Mouse (Mus musculus): ENCODE measurements around the gene Fh1. TPM values are rescaled to one million over a fixed set of nuclear protein-coding genes. Genes with fewer than 3 reads are reported as not detected.
A peak's percentile ranks its signal among the peaks of the same experiment; 100 is the strongest.

Fh1 gene
- polyA plus RNA-seq, 1 experiment from 2014 or later = 206 TPM

GRCm38 (mm10) chr1:175631080-175631479 lies 5.6 kb upstream of the Fh1 start:
- Histone ChIP-seq H3K9me3 (replicated peaks; ENCODE audit: control insufficient read depth, low read length) (no peaks in the 10 kb centered on the region), H3K27me3 (ENCODE audit: control insufficient read depth, insufficient read depth, low read length) (peaks cover under 1% of the 10 kb centered on the region; the same call in 1 of the 2 replicates)
- no peak for ATAC-seq (replicated peaks; ENCODE audit: insufficient number of reproducible peaks, low FRiP score, low TSS enrichment)

GRCm38 (mm10) chr1:175630345-175630744 lies 4.9 kb upstream of the Fh1 start:
- Histone ChIP-seq H3K4me1 (ENCODE audit: control insufficient read depth, insufficient read depth, low read length) (no peaks in the 10 kb centered on the region), H3K9ac (ENCODE audit: low read depth, low read length) (no peak overlapping the region), H3K9me3 (replicated peaks; ENCODE audit: control insufficient read depth, low read length) (no peaks in the 10 kb centered on the region), H3K27ac (ENCODE audit: low read depth, low read length) (no peak overlapping the region), H3K4me2 (no peak overlapping the region), H3K4me3 (ENCODE audit: low read depth, low read length) (no peak overlapping the region), H3K27me3 (ENCODE audit: control insufficient read depth, insufficient read depth, low read length) (no peaks in the 10 kb centered on the region), H3K36me3 (ENCODE audit: control insufficient read depth, insufficient read depth, low read length) (no peaks in the 10 kb centered on the region)
- no peak for ATAC-seq (replicated peaks; ENCODE audit: insufficient number of reproducible peaks, low FRiP score, low TSS enrichment)
- 77% methylated on average over 5 of the region's 5 CpGs for WGBS (ENCODE audit: insufficient replicate concordance)

More at GRCm38 (mm10) chr1:175631080-175631479, 5.6 kb upstream of the Fh1 start:
- WGBS (ENCODE audit: insufficient replicate concordance) = 80% methylated on average over 3 of the region's 3 CpGs
- Histone ChIP-seq H3K36me3 (ENCODE audit: control insufficient read depth, insufficient read depth, low read length) (no peaks in the 10 kb centered on the region), H3K9ac (ENCODE audit: low read depth, low read length) (no peak overlapping the region), H3K4me3 (ENCODE audit: low read depth, low read length) (no peak overlapping the region), H3K27ac (ENCODE audit: low read depth, low read length) (no peak overlapping the region), H3K4me1 (ENCODE audit: control insufficient read depth, insufficient read depth, low read length) (no peaks in the 10 kb centered on the region), H3K4me2 (no peak overlapping the region)

GRCm38 (mm10) chr1:175629248-175629647 lies 3.8 kb upstream of the Fh1 start:
- 80% methylated on average over 6 of the region's 6 CpGs for WGBS (ENCODE audit: insufficient replicate concordance)

GRCm38 (mm10) chr1:175625990-175626692 lies 706 bp upstream of the Fh1 start:
- Histone ChIP-seq H3K27ac (ENCODE audit: low read depth, low read length) (peak overlapping the region; percentile 78), H3K9me3 (replicated peaks; ENCODE audit: control insufficient read depth, low read length) (no peaks in the 10 kb centered on the region), H3K4me3 (ENCODE audit: low read depth, low read length) (peak overlapping the region; percentile 86), H3K9ac (ENCODE audit: low read depth, low read length) (peak overlapping the region; percentile 90), H3K4me1 (ENCODE audit: control insufficient read depth, insufficient read depth, low read length) (peaks cover 9% of the 10 kb centered on the region), H3K27me3 (ENCODE audit: control insufficient read depth, insufficient read depth, low read length) (no peaks in the 10 kb centered on the region), H3K36me3 (ENCODE audit: control insufficient read depth, insufficient read depth, low read length) (no peaks in the 10 kb centered on the region), H3K4me2 (peak overlapping the region; percentile 75)
- ATAC-seq (replicated peaks; ENCODE audit: insufficient number of reproducible peaks, low FRiP score, low TSS enrichment) = peak; percentile 55; the same call in 1 of the 2 replicates
- 82% methylated on average over 1 of the region's 1 CpGs for WGBS (ENCODE audit: insufficient replicate concordance)

More at GRCm38 (mm10) chr1:175629248-175629647, 3.8 kb upstream of the Fh1 start:
- no peaks in the 10 kb centered on the region for H3K27me3 ChIP-seq (ENCODE audit: control insufficient read depth, insufficient read depth, low read length)
- no peaks in the 10 kb centered on the region for H3K9me3 ChIP-seq (replicated peaks; ENCODE audit: control insufficient read depth, low read length)
- no peak overlapping the region for H3K4me2 ChIP-seq
- no peak overlapping the region for H3K9ac ChIP-seq (ENCODE audit: low read depth, low read length)
- H3K36me3 ChIP-seq (ENCODE audit: control insufficient read depth, insufficient read depth, low read length) = no peaks in the 10 kb centered on the region
- H3K4me1 ChIP-seq (ENCODE audit: control insufficient read depth, insufficient read depth, low read length) = peaks cover 3% of the 10 kb centered on the region
- no peak overlapping the region for H3K4me3 ChIP-seq (ENCODE audit: low read depth, low read length)
- no peak overlapping the region for H3K27ac ChIP-seq (ENCODE audit: low read depth, low read length)
- ATAC-seq (replicated peaks; ENCODE audit: insufficient number of reproducible peaks, low FRiP score, low TSS enrichment) = no peak

GRCm38 (mm10) chr1:175623656-175624055 lies 1.8 kb downstream of the Fh1 start:
- Histone ChIP-seq H3K4me3 (ENCODE audit: low read depth, low read length) (no peak overlapping the region), H3K4me2 (no peak overlapping the region), H3K27ac (ENCODE audit: low read depth, low read length) (no peak overlapping the region), H3K4me1 (ENCODE audit: control insufficient read depth, insufficient read depth, low read length) (peaks cover 9% of the 10 kb centered on the region), H3K27me3 (ENCODE audit: control insufficient read depth, insufficient read depth, low read length) (no peaks in the 10 kb centered on the region), H3K9ac (ENCODE audit: low read depth, low read length) (no peak overlapping the region), H3K9me3 (replicated peaks; ENCODE audit: control insufficient read depth, low read length) (no peaks in the 10 kb centered on the region), H3K36me3 (ENCODE audit: control insufficient read depth, insufficient read depth, low read length) (no peaks in the 10 kb centered on the region)
- WGBS (ENCODE audit: insufficient replicate concordance) = 91% methylated on average over 6 of the region's 6 CpGs
- no peak for ATAC-seq (replicated peaks; ENCODE audit: insufficient number of reproducible peaks, low FRiP score, low TSS enrichment)

- WGBS (ENCODE audit: insufficient replicate concordance) = 90% methylated on average over 13 of the region's 13 CpGs
Observed at GRCm38 (mm10) chr1:175619814-175620431, 5.5 kb downstream of the Fh1 start, which contains the start of gene Kmo. Kmo (plus strand) TSS chr1:175620381.

GRCm38 (mm10) chr1:175614992-175615391 lies 10.4 kb downstream of the Fh1 start:
- whole genome bisulfite sequencing (ENCODE audit: insufficient replicate concordance) = 88% methylated on average over 9 of the region's 9 CpGs
- Histone ChIP-seq H3K9me3 (replicated peaks; ENCODE audit: control insufficient read depth, low read length) (no peaks in the 10 kb centered on the region), H3K9ac (ENCODE audit: low read depth, low read length) (no peak overlapping the region), H3K4me2 (no peak overlapping the region), H3K27ac (ENCODE audit: low read depth, low read length) (no peak overlapping the region), H3K27me3 (ENCODE audit: control insufficient read depth, insufficient read depth, low read length) (no peaks in the 10 kb centered on the region), H3K36me3 (ENCODE audit: control insufficient read depth, insufficient read depth, low read length) (peaks cover 34% of the 10 kb centered on the region), H3K4me1 (ENCODE audit: control insufficient read depth, insufficient read depth, low read length) (no peaks in the 10 kb centered on the region), H3K4me3 (ENCODE audit: low read depth, low read length) (no peak overlapping the region)
- ATAC-seq (replicated peaks; ENCODE audit: insufficient number of reproducible peaks, low FRiP score, low TSS enrichment) = no peak

More at GRCm38 (mm10) chr1:175619814-175620431, 5.5 kb downstream of the Fh1 start, which contains the start of gene Kmo:
- Histone ChIP-seq H3K4me2 (no peak within 1 kb of the TSS), H3K9ac (ENCODE audit: low read depth, low read length) (no peak within 1 kb of the TSS), H3K4me3 (ENCODE audit: low read depth, low read length) (no peak within 1 kb of the TSS), H3K9me3 (replicated peaks; ENCODE audit: control insufficient read depth, low read length) (no peaks in the 10 kb centered on the region), H3K36me3 (ENCODE audit: control insufficient read depth, insufficient read depth, low read length) (peaks cover 13% of the 10 kb centered on the region), H3K27ac (ENCODE audit: low read depth, low read length) (no peak within 1 kb of the TSS), H3K4me1 (ENCODE audit: control insufficient read depth, insufficient read depth, low read length) (peaks cover 9% of the 10 kb centered on the region), H3K27me3 (ENCODE audit: control insufficient read depth, insufficient read depth, low read length) (no peaks in the 10 kb centered on the region)
- no peak for ATAC-seq (replicated peaks; ENCODE audit: insufficient number of reproducible peaks, low FRiP score, low TSS enrichment)

GRCm38 (mm10) chr1:175608708-175609107 lies 16.7 kb downstream of the Fh1 start:
- Histone ChIP-seq H3K9ac (ENCODE audit: low read depth, low read length) (no peak overlapping the region), H3K36me3 (ENCODE audit: control insufficient read depth, insufficient read depth, low read length) (peaks cover 29% of the 10 kb centered on the region), H3K4me1 (ENCODE audit: control insufficient read depth, insufficient read depth, low read length) (no peaks in the 10 kb centered on the region), H3K27ac (ENCODE audit: low read depth, low read length) (no peak overlapping the region), H3K27me3 (ENCODE audit: control insufficient read depth, insufficient read depth, low read length) (no peaks in the 10 kb centered on the region), H3K9me3 (replicated peaks; ENCODE audit: control insufficient read depth, low read length) (no peaks in the 10 kb centered on the region), H3K4me2 (no peak overlapping the region), H3K4me3 (ENCODE audit: low read depth, low read length) (no peak overlapping the region)
- ATAC-seq (replicated peaks; ENCODE audit: insufficient number of reproducible peaks, low FRiP score, low TSS enrichment) = no peak
- WGBS (ENCODE audit: insufficient replicate concordance) = 96% methylated on average over 3 of the region's 3 CpGs
